Mouse (Mus musculus) thymus, postnatal 25 days (tissue): ENCODE measurements around the gene Ccdc170.
"Not testable (repeated sequence)": the region's sequence is repeated elsewhere in the genome, so short reads cannot be mapped to it uniquely, and the experiment has no call there.

ENCODE experiments used
- DNase-seq: peaks from one replicate; pipeline ENCODE4 v3.0.0; 2022

Ccdc170 gene

GRCm38 (mm10) chr10:4601612-4602011 is 119.3 kb downstream of the Ccdc170 start:
- not testable (repeated sequence) for DNase-seq

DNA sequence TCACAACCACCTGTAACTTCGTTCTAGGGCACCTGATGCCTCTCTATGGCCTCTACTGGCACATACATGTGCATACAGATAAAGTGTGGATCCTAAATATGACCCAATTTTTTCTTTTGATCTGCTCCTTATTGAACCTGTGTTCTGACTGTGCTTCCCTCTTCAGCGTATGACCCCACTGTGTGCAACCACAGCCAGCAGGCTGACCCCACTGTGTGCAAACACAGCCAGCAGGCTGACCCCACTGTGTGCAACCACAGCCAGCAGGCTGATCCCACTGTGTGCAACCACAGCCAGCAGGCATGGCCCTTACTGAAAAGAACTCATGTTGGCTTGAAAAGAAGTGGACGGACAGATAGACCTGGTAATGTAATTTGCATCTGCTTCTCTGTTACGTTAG is 120.2 kb downstream of the Ccdc170 start:
- no peak for DNase-seq

GRCm38 (mm10) chr10:4604527-4605209 is 122.4 kb downstream of the Ccdc170 start:
- DNase-seq, result no peak

DNA sequence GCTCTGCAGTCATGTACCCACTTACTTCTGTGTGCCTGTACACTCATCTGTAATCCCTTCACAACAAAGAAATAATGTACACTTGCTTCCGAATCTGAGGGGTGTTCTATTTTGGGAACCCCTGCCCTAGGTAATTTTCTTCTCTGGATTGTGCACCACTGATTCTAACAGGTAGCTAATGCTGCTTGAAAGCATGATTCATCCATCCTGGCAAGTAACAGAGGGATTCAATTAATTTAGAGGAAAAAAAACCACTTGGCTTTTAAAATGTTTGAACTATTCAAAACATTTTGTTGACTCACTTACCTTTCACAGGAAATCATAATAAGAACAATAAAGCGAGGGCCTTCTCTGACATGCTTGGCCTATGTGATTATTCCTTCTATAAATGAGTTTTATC is 127.9 kb downstream of the Ccdc170 start:
- DNase-seq, result no peak

- DNase-seq, result no peak
Measured at GRCm38 (mm10) chr10:4611386-4612155, 129.3 kb downstream of the Ccdc170 start, which contains the start of gene Esr1. Gene Esr1 (plus strand): TSS chr10:4611593.
